Mouse (Mus musculus) embryo, embryonic 11.5 days (tissue): ENCODE results near the gene Wnk2.

Experiments
- DNase-seq: peaks from one replicate; pipeline ENCODE4 v3.0.0-alpha.2; 2012; ENCODE audit warnings: low read depth, low spot score

The Wnk2 gene

GRCm38 (mm10) chr13:49047393-49047792, 100.4 kb downstream of the Wnk2 start:
- DNase-seq: no peak

DNA sequence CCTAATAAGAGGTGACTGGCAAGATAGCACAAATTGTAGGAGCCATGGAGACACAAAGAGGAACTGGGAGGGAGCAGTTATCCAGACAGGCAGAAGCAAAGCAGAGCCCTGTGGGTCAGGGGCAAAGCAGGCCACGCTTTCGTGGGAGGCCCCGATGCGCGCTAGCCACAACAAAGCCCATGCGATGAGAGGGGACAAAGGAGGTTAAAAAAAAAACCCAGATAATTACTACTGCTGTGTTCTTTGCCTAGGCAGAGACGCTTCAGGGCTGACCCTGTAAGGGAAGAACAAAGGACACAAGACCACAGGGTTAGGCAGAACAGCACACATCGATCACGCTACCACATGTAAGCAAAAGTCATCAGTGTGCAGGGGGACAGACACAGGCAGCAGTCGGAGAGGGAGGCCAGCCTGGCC, 103.7 kb downstream of the Wnk2 start:
- no peak for DNase-seq

- no peak for DNase-seq
Measured at GRCm38 (mm10) chr13:49042371-49042770, 105.4 kb downstream of the Wnk2 start.

- DNase-seq: no peak
Measured at GRCm38 (mm10) chr13:49036928-49037574, 110.8 kb downstream of the Wnk2 start.

DNA sequence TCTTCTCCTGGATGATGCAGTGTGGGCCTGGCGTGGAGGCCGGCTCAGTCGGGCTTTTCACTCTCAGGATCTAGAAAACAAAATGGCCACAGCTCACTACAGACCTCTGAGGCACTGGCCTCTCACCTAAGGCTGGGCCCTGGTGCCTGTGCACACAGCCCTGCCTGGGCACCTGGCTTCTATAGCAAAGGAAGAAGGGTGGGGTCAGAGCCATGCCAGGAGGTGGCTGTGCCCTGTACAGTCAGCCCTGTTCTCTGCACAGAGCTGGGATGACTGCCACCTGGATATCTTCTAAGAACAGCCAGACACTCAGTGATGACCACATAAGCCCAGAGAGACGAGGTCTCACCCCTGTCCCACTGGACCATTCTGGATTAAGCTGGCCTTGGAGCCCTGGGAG, 111.4 kb downstream of the Wnk2 start:
- no peak for DNase-seq

- no peak for DNase-seq
Measured at GRCm38 (mm10) chr13:49031029-49031428, 116.8 kb downstream of the Wnk2 start.

GRCm38 (mm10) chr13:49028757-49029539, 118.9 kb downstream of the Wnk2 start:
- no peak for DNase-seq

- DNase-seq: no peak
Measured at GRCm38 (mm10) chr13:49027057-49027456, 120.8 kb downstream of the Wnk2 start.

DNA sequence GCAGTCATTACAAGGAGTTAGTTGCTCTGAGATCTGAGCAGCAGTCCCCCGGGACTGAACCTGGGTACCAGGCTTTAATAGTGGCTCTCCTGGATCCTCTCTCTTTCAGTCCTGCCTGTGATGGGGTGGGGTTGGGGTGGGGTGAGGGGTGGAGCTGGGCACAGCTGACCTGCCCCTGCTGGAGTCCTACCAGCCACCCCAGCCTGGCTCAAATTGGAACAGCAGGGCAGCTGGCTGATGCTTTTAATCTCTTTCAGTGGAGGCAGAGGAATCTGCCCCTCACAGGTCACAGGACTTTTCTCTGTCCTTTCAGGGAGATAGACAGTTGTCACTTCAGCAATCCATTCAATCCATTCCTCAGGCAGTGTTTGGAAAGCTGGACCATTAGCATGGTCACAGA, 122.3 kb downstream of the Wnk2 start:
- DNase-seq: no peak

- DNase-seq: no peak
Measured at GRCm38 (mm10) chr13:49024763-49025162, 123.1 kb downstream of the Wnk2 start.

- no peak for DNase-seq
Measured at GRCm38 (mm10) chr13:49021693-49022092, 126.1 kb downstream of the Wnk2 start.

GRCm38 (mm10) chr13:49020152-49020551, 127.7 kb downstream of the Wnk2 start:
- no peak for DNase-seq

GRCm38 (mm10) chr13:49017375-49017774, 130.4 kb downstream of the Wnk2 start:
- DNase-seq: no peak

GRCm38 (mm10) chr13:49016311-49016761, 131.5 kb downstream of the Wnk2 start:
- DNase-seq: no peak

GRCm38 (mm10) chr13:49015366-49016306, 132.2 kb downstream of the Wnk2 start:
- no peak for DNase-seq

GRCm38 (mm10) chr13:49013206-49013794, 134.5 kb downstream of the Wnk2 start:
- DNase-seq: no peak

DNA sequence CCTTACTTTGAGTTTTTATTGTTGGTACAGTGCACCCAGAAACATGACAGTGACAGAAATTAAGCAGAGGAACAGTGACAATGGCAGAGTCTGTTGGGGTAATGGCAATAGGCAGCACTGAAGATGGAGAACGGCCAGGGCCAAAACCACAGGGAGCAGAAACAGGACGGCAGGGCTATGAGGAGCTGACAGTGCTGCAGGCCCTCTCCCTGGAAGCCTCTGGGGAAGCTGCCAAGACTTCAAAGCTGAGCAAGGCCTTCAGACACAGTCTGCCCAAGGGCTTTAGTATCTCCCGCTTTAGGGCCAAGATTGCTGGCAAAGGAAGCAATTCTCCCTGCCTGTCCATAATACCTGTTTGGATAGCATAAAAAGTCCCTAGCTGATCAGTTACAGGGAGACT, 146.1 kb downstream of the Wnk2 start:
- DNase-seq: no peak

- DNase-seq: peak; percentile 72
Measured at GRCm38 (mm10) chr13:48998591-48998990, 149.2 kb downstream of the Wnk2 start.

GRCm38 (mm10) chr13:48996731-48997130, 151.1 kb downstream of the Wnk2 start:
- no peak for DNase-seq

DNA sequence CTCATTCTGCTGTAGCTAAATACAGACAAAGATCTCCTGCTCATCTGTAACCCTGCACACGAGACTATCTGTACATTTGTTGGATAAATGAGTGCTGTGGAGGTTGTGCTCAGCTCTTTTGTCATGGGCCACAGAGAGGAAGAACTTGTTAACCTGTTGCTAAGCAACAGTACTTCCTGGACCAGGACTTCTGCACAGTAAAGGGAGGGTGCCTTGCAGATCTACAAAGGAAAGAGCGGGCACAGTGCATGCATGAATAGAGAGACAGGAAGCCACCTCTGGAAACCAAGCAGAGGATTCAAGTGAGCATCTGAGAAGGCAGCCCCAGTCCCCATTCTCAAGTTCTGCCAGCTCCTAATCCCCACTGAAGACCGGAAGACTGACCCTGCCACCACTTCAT, 152.9 kb downstream of the Wnk2 start:
- DNase-seq: no peak

DNA sequence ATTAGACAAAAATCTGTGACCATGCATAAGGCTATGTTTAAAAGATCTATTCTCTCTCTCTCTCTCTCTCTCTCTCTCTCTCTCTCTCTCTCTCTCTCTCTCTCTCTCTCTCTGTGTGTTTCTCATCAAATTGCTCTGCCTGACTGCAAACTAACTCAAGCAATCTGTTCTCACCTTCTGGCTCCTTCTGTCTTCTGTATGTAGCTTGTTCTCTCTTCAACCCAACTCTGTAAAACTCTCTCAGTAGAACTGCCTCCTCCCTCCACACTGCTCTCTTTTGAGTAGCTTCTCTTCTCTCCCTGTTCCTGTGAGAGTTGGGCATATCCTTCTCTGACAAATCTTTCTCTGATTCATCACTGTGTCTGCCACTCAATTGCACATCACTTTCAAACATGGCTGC, 154.9 kb downstream of the Wnk2 start:
- DNase-seq: no peak

DNA sequence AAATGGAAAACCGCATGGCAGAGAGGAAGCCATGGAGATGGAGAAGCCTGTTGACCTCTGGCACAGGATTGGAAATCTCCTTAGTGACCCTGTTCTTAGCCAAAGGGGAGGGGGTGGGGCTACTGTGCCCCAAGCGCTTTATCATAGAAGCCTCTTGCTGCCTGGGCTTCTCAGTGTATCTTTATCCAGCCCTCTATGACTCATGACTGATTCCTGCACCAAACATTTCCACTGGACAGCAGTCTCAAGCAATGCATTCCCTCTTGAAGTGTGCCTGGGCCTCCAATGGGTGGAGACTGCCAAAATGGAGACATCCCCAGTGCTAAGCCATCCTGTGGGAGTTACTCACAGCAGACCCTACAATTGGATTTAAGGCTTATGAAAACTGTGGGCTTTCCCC, 157.7 kb downstream of the Wnk2 start:
- DNase-seq: no peak
